ENCODE assay signal across 9 mouse cellular contexts in genomic region chr19:27218561-27219262, GRCm38 (mm10). TPM values are rescaled to one million over a fixed set of nuclear protein-coding genes. Genes with fewer than 3 reads are reported as not detected.
DNase-seq lines count a peak whose midpoint lies in the region; ATAC-seq and TF ChIP-seq lines count a peak whose summit lies in the region.
"Had no signal": no experiment of that assay in that cellular context is flagged by ENCODE, and none has a peak within 500 bp of the region (broad histone marks: within the 10 kb centered on the region; RNA-seq: fewer than 3 reads in every experiment).

No protein-coding gene starts in this region.

- H3K9me3 ChIP-seq in forebrain, embryonic 13.5 days (replicated peaks) = no peaks in the 10 kb centered on the region
- H3K9me3 ChIP-seq in heart, embryonic 16.5 days (replicated peaks; ENCODE audit: control insufficient read depth, low read length) = no peaks in the 10 kb centered on the region
- no peaks in the 10 kb centered on the region for H3K9me3 ChIP-seq in liver, embryonic 11.5 days (ENCODE audit: control insufficient read depth, low read length)

- H3K36me3 ChIP-seq in forebrain, embryonic 13.5 days (ENCODE audit: poor library complexity, severe bottlenecking) = no peaks in the 10 kb centered on the region
- no peaks in the 10 kb centered on the region for H3K36me3 ChIP-seq in heart, embryonic 16.5 days (ENCODE audit: control insufficient read depth, insufficient read depth)
- no peaks in the 10 kb centered on the region for H3K36me3 ChIP-seq in liver, embryonic 11.5 days (ENCODE audit: control insufficient read depth, insufficient read depth, low read length)
- no peaks in the 10 kb centered on the region for H3K36me3 ChIP-seq in myocyte (ENCODE audit: control insufficient read depth, insufficient read depth)

- peak overlapping the region; percentile 91 for H3K4me2 ChIP-seq in forebrain, embryonic 13.5 days
- H3K4me2 ChIP-seq in heart, embryonic 16.5 days (ENCODE audit: low read depth, low read length) = peak overlapping the region; percentile 92
- H3K4me2 ChIP-seq in liver, embryonic 11.5 days = peak overlapping the region; percentile 68
- peak overlapping the region; percentile 45 for H3K4me2 ChIP-seq in myocyte (ENCODE audit: low read depth)

- H3ac ChIP-seq in myocyte (ENCODE audit: control insufficient read depth, insufficient read length) = no peak overlapping the region

- H3K79me2 ChIP-seq in myocyte (ENCODE audit: control insufficient read depth, insufficient read depth) = no peaks in the 10 kb centered on the region

- peak overlapping the region; percentile 81 for H3K9ac ChIP-seq in forebrain, embryonic 13.5 days
- H3K9ac ChIP-seq in heart, embryonic 16.5 days (ENCODE audit: low read length) = peak overlapping the region; percentile 86
- no peak overlapping the region for H3K9ac ChIP-seq in liver, embryonic 11.5 days (ENCODE audit: low read depth, low read length)

- H3K4me1 ChIP-seq in forebrain, embryonic 13.5 days = peaks cover 24% of the 10 kb centered on the region
- H3K4me1 ChIP-seq in heart, embryonic 16.5 days (ENCODE audit: control insufficient read depth, insufficient read depth, low read length) = peaks cover 37% of the 10 kb centered on the region
- peaks cover 2% of the 10 kb centered on the region for H3K4me1 ChIP-seq in liver, embryonic 11.5 days (replicated peaks; ENCODE audit: control insufficient read depth, insufficient read depth, low read length)

- TF ChIP-seq POLR2A in myocyte (IDR thresholded peaks at IDR 0.05; ENCODE audit: insufficient read length, low read depth) = no peak

- under 1% methylated on average over 30 of the region's 30 CpGs for WGBS in forebrain, embryonic 13.5 days
- 1% methylated on average over 30 of the region's 30 CpGs for WGBS in heart, embryonic 16.5 days
- 2% methylated on average over 30 of the region's 30 CpGs for WGBS in liver, embryonic 11.5 days

- H3K27me3 ChIP-seq in forebrain, embryonic 13.5 days = peaks cover 14% of the 10 kb centered on the region
- H3K27me3 ChIP-seq in heart, embryonic 16.5 days (ENCODE audit: control insufficient read depth, insufficient read depth, low read length) = peaks cover 11% of the 10 kb centered on the region
- H3K27me3 ChIP-seq in liver, embryonic 11.5 days (replicated peaks; ENCODE audit: control insufficient read depth, insufficient read depth, low read length) = peaks cover 48% of the 10 kb centered on the region
- peaks cover 24% of the 10 kb centered on the region for H3K27me3 ChIP-seq in myocyte (ENCODE audit: control insufficient read depth, insufficient read depth, insufficient read length)
- H3K27me3 ChIP-seq: CH12.LX had no signal

- DNase-seq in urinary bladder, adult 18-20 months (ENCODE audit: low spot score in 2 of 2) = peak; percentile 59 to 63
- DNase-seq in urinary bladder, postnatal 10 days (ENCODE audit: low spot score) = no peak
- DNase-seq in kidney, postnatal 14 days = peak; percentile 91
- peak; percentile 49 for DNase-seq in liver, embryonic 11.5 days (ENCODE audit: low spot score)
- DNase-seq in testis, postnatal 14 days (ENCODE audit: low spot score) = peak; percentile 28

- ATAC-seq in forebrain, embryonic 13.5 days = peak; percentile 48
- peak; percentile 71 for ATAC-seq in heart, embryonic 16.5 days (replicated peaks; ENCODE audit: extremely low read depth, insufficient read depth, low FRiP score)
- ATAC-seq in liver, embryonic 11.5 days (replicated peaks; ENCODE audit: low FRiP score) = peak; percentile 38

- peak overlapping the region; percentile 77 for H3K4me3 ChIP-seq in forebrain, embryonic 13.5 days
- peak overlapping the region; percentile 78 for H3K4me3 ChIP-seq in heart, embryonic 16.5 days (ENCODE audit: low read length)
- peak overlapping the region; percentile 63 for H3K4me3 ChIP-seq in liver, embryonic 11.5 days (ENCODE audit: low read depth, low read length)
- peak overlapping the region; percentile 23 for H3K4me3 ChIP-seq in myocyte

- peak overlapping the region; percentile 87 for H3K27ac ChIP-seq in forebrain, embryonic 13.5 days
- peak overlapping the region; percentile 85 for H3K27ac ChIP-seq in heart, embryonic 16.5 days (ENCODE audit: low read length)
- no peak overlapping the region for H3K27ac ChIP-seq in liver, embryonic 11.5 days (ENCODE audit: low read depth, low read length)

TF ChIP-seq in myocyte, 11 proteins besides CTCF, POLR2A, EP300 and RAD21:
- TF ChIP-seq MYOD1 (IDR thresholded peaks at IDR 0.05; ENCODE audit: control insufficient read depth in 1 of 3, insufficient read length in 2 of 3, low read depth in 2 of 3) (no peak), E2F4 (IDR thresholded peaks at IDR 0.05; ENCODE audit: insufficient read depth) (no peak), USF1 (IDR thresholded peaks at IDR 0.05; ENCODE audit: low read depth) (no peak), TCF12 (IDR thresholded peaks at IDR 0.05; ENCODE audit: insufficient read depth, poor library complexity, severe bottlenecking) (no peak), MYOG (IDR thresholded peaks at IDR 0.05; ENCODE audit: control insufficient read depth in 1 of 3, insufficient read depth in 1 of 3, insufficient read length in 2 of 3, low read depth in 2 of 3) (no peak), MAX (IDR thresholded peaks at IDR 0.05; ENCODE audit: low read depth) (no peak), SRF (IDR thresholded peaks at IDR 0.05; ENCODE audit: control insufficient read depth, insufficient read length, low read depth) (no peak), POLR2AphosphoS2 (IDR thresholded peaks at IDR 0.05; ENCODE audit: insufficient read length, low read depth) (no peak)

RNA-seq across cellular contexts. Expression of gene Vldlr, which starts 2.4 kb away (rescaled TPM):
- 20.8 and 21.4 TPM in 2 replicates for polyA plus RNA-seq in forebrain, embryonic 13.5 days (2015; fragmentation: Nextera tagmentation; extraction: Ambion mirVana)
- 32.5 and 38.7 TPM in 2 replicates for polyA plus RNA-seq in heart, embryonic 16.5 days (2015; fragmentation: Nextera tagmentation; extraction: Ambion mirVana)
- polyA plus RNA-seq in liver, embryonic 11.5 days (2014; fragmentation: Nextera tagmentation; extraction: Ambion mirVana) = 5.6 and 6.1 TPM in 2 replicates
- polyA plus RNA-seq in myocyte (2012; fragmentation: generic; extraction: Trizol) = 6.9 TPM

Comparison
In these comparisons a context has a peak if more than half of its experiments do, and no peak if none do; other contexts are left out.
1. H3K4me3 ChIP-seq: peak in every context shown above with its lines; median percentile 78 in heart, embryonic 16.5 days; 77 in forebrain, embryonic 13.5 days; 63 in liver, embryonic 11.5 days; 23 in myocyte.